Mouse (Mus musculus) E14TG2a.4 (cell line): Measurements from ENCODE around the gene Mapk8ip3.

Experiments used
- CTCF ChIP-seq: conservative IDR thresholded peaks from 2 replicates; pipeline ENCODE4 v1.5.1; 2014; ENCODE audit warnings: low read length
- NANOG ChIP-seq: IDR thresholded peaks from 2 replicates; pipeline ENCODE4 v1.6.1; 2014; ENCODE audit warnings: borderline replicate concordance, low read length, mixed read lengths
- POU5F1 ChIP-seq: IDR thresholded peaks from 2 replicates; pipeline ENCODE4 v1.6.1; 2014; ENCODE audit warnings: low read length, borderline replicate concordance

- TF ChIP-seq CTCF (no peak), POU5F1 (no peak), NANOG (no peak)
Measured at GRCm38 (mm10) chr17:24858967-24859366, 77.8 kb downstream of the Mapk8ip3 start.
